Mouse (Mus musculus): ENCODE measurements around the gene Rnf39.

The Rnf39 gene

DNA sequence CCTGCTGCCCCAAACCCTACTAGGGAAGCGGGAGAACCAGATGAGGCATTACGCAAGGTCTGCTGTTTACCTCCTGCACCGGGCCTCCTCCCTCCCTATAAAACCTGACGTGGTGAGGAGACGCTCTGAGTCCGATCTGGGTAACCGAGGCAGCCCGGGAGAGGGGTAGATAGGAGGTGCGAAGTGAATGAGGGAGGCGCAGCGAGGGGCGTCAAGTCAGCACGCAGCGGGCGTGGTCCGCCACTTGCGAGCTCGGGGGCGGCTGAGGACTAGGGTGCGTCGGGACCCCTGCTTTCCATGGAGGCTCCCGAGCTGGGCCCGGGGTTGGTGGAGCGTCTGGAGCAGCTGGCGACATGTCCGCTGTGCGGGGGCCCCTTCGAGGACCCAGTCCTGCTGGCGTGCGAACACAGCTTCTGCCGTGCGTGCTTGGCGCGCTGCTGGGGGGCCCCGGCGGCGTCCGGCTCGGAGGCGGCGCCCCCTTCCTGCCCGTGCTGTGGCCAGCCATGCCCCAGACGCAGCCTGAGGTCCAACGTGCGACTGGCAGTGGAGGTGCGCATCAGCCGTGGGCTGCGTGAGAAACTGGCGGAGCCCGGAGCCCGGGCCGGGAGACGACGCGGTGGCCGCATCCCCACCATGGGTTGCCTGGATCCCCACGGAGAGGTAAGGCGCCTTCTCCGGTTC is at the start of gene Rnf39:
Gene Rnf39, plus strand, starts transcription at position 128 of the 681 bp plus-strand sequence.
- peak; percentile 58 for ATAC-seq (ENCODE audit: low TSS enrichment)

GRCm38 (mm10) chr17:36893387-36893786 is 49.3 kb upstream of the Rnf39 start:
- ATAC-seq (ENCODE audit: low TSS enrichment) = no peak

DNA sequence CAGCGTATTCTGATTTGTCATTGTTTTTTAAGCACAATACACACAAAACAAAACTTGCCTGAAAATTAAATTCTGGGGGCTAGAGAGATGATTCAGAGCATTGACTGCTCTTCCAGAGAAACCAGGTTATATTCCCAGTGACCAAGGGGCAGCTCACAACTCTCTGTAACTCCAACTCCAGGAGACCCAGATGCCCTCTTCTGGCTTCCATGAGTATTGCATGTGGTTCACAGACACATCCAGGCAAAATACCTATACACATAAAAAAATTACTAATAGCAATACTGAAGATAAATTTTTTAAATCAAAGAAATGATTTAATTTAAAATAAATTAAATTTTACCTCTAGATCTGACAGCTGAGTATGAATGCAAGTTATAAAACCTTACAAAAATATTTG is 46.1 kb upstream of the Rnf39 start:
- ATAC-seq (ENCODE audit: low TSS enrichment) = no peak

GRCm38 (mm10) chr17:36897065-36897464 is 45.7 kb upstream of the Rnf39 start:
- no peak for ATAC-seq (ENCODE audit: low TSS enrichment)

GRCm38 (mm10) chr17:36897552-36898205 is 45.0 kb upstream of the Rnf39 start, which contains the start of gene Trim31:
Gene Trim31 (plus strand): TSS chr17:36898118.
- ATAC-seq (ENCODE audit: low TSS enrichment) = no peak

GRCm38 (mm10) chr17:36899376-36899775 is 43.3 kb upstream of the Rnf39 start:
- no peak for ATAC-seq (ENCODE audit: low TSS enrichment)

GRCm38 (mm10) chr17:36900001-36900400 is 42.7 kb upstream of the Rnf39 start:
- ATAC-seq (ENCODE audit: low TSS enrichment) = peak; percentile 98

DNA sequence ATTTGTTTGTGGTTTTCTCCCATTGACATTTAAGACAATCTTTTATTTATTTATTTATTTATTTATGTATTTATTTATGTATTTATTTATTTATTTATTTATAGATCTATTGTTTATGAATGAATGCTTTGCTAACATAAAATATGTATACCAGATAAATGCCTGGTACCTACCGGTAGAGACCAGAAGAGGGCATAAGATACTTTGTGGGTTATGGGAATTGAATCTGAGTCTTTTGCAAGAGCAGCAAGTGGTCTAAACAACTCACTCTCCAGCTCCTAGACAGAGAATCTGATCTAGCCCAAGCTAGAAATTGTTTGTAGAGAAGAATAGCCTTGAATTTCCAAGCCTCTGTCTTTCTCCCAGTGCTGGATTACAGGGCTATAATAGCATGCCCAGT is 42.0 kb upstream of the Rnf39 start:
- ATAC-seq (ENCODE audit: low TSS enrichment) = no peak

GRCm38 (mm10) chr17:36903651-36904050 is 39.1 kb upstream of the Rnf39 start:
- no peak for ATAC-seq (ENCODE audit: low TSS enrichment)

- no peak for ATAC-seq (ENCODE audit: low TSS enrichment)
Observed at GRCm38 (mm10) chr17:36908235-36908634, 34.5 kb upstream of the Rnf39 start.

DNA sequence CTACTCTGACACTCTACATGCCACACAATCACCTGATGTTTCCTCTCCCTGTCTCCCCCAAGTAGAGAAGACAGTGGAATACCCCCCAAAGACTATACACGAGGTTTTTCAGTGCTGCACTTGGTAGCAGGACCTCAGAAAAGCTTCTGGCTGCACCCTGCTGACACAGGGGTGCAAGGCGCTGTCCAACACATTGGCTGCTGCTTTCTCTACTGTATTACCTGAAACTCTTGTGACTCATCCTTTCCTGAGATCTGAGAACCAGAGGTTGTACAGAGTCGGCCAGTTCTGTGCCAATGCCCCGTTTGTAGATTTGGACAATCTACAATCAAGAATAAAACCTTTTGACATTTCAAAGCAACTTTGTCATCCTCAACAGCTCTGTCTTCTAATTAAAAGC is 32.9 kb upstream of the Rnf39 start:
- no peak for ATAC-seq (ENCODE audit: low TSS enrichment)

- ATAC-seq (ENCODE audit: low TSS enrichment) = no peak
Observed at GRCm38 (mm10) chr17:36912031-36912430, 30.7 kb upstream of the Rnf39 start.

GRCm38 (mm10) chr17:36914108-36914507 is 28.6 kb upstream of the Rnf39 start:
- ATAC-seq (ENCODE audit: low TSS enrichment) = peak; percentile 81

GRCm38 (mm10) chr17:36915076-36915475 is 27.6 kb upstream of the Rnf39 start:
- ATAC-seq (ENCODE audit: low TSS enrichment) = peak; percentile 62; the same call in 1 of the 2 replicates

DNA sequence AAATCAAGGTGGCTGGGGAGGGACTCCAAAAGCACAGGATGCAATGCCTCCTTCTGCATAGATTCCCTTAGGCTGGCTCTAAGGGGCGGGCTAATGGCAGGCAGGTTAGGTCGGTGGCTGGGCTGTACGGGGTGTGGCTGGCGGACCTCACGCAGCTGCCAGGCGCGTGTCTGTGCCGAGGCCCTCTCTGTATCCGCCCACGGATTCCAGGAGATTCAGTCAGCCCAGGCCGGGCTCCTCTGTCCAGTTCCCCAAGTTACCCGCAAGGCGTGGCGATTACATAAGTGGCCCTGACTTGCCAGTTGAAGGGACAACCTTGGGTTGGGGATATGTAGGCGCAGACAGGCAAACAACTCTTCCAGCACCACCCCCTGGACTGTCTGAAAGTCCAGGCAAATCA is 22.5 kb upstream of the Rnf39 start:
- no peak for ATAC-seq (ENCODE audit: low TSS enrichment)

GRCm38 (mm10) chr17:36922715-36923114 is 20.0 kb upstream of the Rnf39 start:
- ATAC-seq (ENCODE audit: low TSS enrichment) = no peak

- ATAC-seq (ENCODE audit: low TSS enrichment) = no peak
Observed at GRCm38 (mm10) chr17:36923491-36923890, 19.2 kb upstream of the Rnf39 start.

DNA sequence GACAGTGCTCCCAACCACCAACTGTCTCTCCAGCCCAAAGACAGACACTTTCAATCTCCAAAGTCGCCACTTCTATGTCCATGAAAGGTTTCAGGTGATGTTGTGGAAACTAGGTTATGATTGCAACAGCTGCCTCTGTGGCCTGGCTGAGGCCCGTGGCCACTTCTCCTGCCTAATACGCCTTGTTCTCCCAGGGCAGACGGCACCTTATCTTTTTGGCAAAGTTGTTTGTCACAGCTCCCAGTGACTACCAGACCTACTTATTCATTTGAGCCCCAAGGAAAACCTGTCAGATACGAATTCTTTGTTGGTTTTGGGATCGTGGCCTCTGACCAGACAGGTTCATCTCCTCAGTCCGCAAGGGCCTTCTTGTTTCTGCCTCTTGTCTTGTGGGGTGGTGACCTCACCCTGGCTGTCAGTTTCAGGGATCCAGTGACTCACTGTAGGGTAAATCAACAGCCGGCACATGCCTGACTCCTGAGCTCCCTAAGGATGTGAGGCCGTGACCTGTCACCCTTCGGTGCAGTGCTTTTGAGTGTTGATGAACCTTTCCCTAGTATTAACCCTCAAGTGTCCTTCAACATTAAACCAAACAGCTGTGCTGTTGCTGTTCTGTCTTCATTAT is 15.1 kb upstream of the Rnf39 start:
- ATAC-seq (ENCODE audit: low TSS enrichment) = no peak

GRCm38 (mm10) chr17:36929236-36929932 is 13.3 kb upstream of the Rnf39 start:
- ATAC-seq (ENCODE audit: low TSS enrichment) = 0 out of 2 replicates have a peak, but pooled peaks have one; percentile 43

- peak; percentile 51; the same call in 1 of the 2 replicates for ATAC-seq (ENCODE audit: low TSS enrichment)
Observed at GRCm38 (mm10) chr17:36930233-36930632, 12.5 kb upstream of the Rnf39 start.

- ATAC-seq (ENCODE audit: low TSS enrichment) = peak; percentile 90
Observed at GRCm38 (mm10) chr17:36931130-36931529, 11.6 kb upstream of the Rnf39 start.

DNA sequence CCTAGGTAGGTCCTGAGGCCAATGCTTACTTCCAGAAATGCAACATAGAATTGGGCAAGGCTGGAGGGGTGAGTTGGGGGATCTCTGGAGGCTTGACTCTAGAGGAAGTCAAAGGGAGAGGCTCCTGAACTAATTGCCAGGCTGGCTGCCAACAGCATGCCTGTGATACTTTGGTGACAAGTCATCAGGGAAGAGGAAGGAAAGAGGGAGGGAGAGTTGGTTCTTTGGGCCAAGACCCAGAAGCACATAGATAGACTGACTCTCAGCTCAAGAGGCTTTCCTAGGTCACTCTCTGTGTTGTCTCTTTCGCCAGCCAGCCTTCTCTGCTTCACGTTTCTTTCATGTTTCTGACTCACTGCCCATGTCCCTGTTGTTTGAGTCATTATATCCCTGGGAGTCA is 10.9 kb upstream of the Rnf39 start:
- ATAC-seq (ENCODE audit: low TSS enrichment) = no peak
